ENCODE assay signal across 11 mouse cellular contexts in the genomic region with DNA sequence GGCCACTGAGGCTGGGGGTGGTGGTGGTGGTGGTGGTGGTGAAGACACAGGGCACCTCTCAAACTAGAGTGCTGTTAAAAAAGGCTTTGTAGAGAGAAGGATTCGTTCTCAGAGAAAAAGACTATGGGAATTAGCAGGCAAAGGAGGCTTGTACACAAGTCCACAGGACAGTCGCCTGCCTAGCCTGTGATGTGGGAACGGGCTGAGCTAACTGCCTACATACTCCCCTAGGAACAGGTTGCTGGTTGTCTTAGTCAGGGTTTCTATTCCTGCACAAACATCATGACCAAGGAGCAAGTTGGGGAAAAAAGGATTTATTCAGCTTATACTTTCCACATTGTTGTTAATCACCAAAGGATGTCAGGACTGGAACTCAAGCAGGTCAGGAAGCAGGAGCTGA.
"Had no signal": no experiment of that assay in that cellular context is flagged by ENCODE, and none has a peak within 500 bp of the region (broad histone marks: within the 10 kb centered on the region; RNA-seq: fewer than 3 reads in every experiment).

No protein-coding gene starts in this region.

- DNase-seq: lung, adult 18-20 months; lung, embryonic 14.5 days; lung, postnatal 10 days; lung, postnatal 4 days; midbrain, embryonic 14.5 days; retina, postnatal 1 day; spleen, adult 18-20 months; thymus, adult 18-20 months; thymus, postnatal 14 days; thymus, postnatal 36 days had no signal

- ATAC-seq: midbrain, embryonic 16.5 days had no signal
